Mouse (Mus musculus) stomach, postnatal 0 days (tissue): ENCODE data around the gene Car5a.

Experiments used
- CTCF ChIP-seq: IDR thresholded peaks from 2 replicates; pipeline ENCODE4 v1.5.1; 2016; ENCODE audit warnings: antibody characterized with exemption, low read depth, mild to moderate bottlenecking, moderate library complexity
- EP300 ChIP-seq: optimal IDR thresholded peaks from 2 replicates; pipeline ENCODE3; 2016; ENCODE audit warnings: antibody characterized with exemption

DNA sequence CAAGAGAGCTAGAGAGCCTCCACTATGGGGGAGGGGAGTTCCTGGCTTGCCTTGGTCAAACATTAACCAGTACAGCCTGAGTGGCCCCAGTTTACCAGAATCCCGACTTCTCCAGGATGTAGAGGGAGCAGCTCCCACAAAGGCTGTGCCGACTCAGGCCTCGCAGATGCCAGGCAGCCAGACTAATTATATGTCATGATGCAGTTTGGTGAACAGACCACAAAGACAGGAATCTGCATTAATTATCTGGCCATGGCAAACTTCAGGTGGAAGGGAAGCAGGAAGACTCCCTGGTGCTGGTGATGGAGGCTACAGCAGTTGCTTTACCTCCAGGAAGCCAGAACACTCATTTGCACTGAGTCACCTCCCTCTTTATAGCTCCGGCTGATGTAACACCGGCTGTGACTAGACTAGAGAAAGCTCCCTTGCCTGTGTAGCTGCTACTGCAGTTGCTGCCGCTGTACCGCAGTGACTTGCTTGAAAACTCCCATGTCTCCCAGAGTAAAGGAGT is 46.8 kb downstream of the Car5a start:
- TF ChIP-seq CTCF: no peak
- no peak for TF ChIP-seq EP300
